Comparison of ENCODE assay signal across 8 mouse cellular contexts in genomic region chr13:55178556-55178955, GRCm38 (mm10). TPM values are rescaled to one million over a fixed set of nuclear protein-coding genes. Genes with fewer than 3 reads are reported as not detected.
A peak's percentile ranks its signal among the peaks of the same experiment; 100 is the strongest.
DNase-seq lines count a peak whose midpoint lies in the region; TF ChIP-seq lines count a peak whose summit lies in the region.
"Had no signal": no experiment of that assay in that cellular context is flagged by ENCODE, and none has a peak within 500 bp of the region (broad histone marks: within the 10 kb centered on the region; RNA-seq: fewer than 3 reads in every experiment).

No protein-coding gene starts in this region.

- peaks cover 2% of the 10 kb centered on the region for H3K4me1 ChIP-seq in ES-Bruce4 (ENCODE audit: control insufficient read depth, insufficient read depth, low read length)
- H3K4me1 ChIP-seq: limb, embryonic 12.5 days had no signal

- intact Hi-C loops in gastrocnemius, postnatal 36 days (cut with DNase I) = loop anchor here (2.0 to 5.0 kb wide), 2 partner anchors 44 to 381 kb away; no protein-coding TSS in a partner anchor

- TF ChIP-seq POLR2A in ES-Bruce4 (IDR thresholded peaks at IDR 0.05; ENCODE audit: insufficient read depth, low read length) = no peak

- no peak overlapping the region for H3K27ac ChIP-seq in ES-Bruce4 (ENCODE audit: insufficient read depth, low read length)
- peak overlapping the region; percentile 64; the same call in 1 of the 2 replicates for H3K27ac ChIP-seq in layer of hippocampus, adult 2 months

- H3K9ac ChIP-seq in ES-Bruce4 (ENCODE audit: low read depth, poor library complexity, severe bottlenecking) = peak overlapping the region; percentile 20; the same call in 1 of the 2 replicates
- H3K9ac ChIP-seq: limb, embryonic 12.5 days had no signal

- H3K27me3 ChIP-seq in ES-Bruce4 (ENCODE audit: control insufficient read depth, insufficient read depth, low read length, poor library complexity, severe bottlenecking) = no peaks in the 10 kb centered on the region
- H3K27me3 ChIP-seq: limb, embryonic 12.5 days had no signal

- H3K36me3 ChIP-seq in ES-Bruce4 (ENCODE audit: control insufficient read depth, insufficient read depth, low read length, poor library complexity, severe bottlenecking) = no peaks in the 10 kb centered on the region
- H3K36me3 ChIP-seq: limb, embryonic 12.5 days had no signal

- no peaks in the 10 kb centered on the region for H3K9me3 ChIP-seq in ES-Bruce4 (replicated peaks; ENCODE audit: control insufficient read depth, insufficient read depth, low read length, poor library complexity, severe bottlenecking)
- H3K9me3 ChIP-seq: limb, embryonic 12.5 days had no signal

- TF ChIP-seq CTCF in ES-Bruce4 (IDR thresholded peaks at IDR 0.05; ENCODE audit: low read depth, low read length) = peak; percentile 46
- TF ChIP-seq CTCF in layer of hippocampus, adult 2 months (conservative IDR thresholded peaks at IDR 0.05) = peak; percentile 79

- no peak overlapping the region for H3K4me3 ChIP-seq in ES-Bruce4 (ENCODE audit: low read depth, low read length)
- H3K4me3 ChIP-seq in layer of hippocampus, adult 2 months = no peak overlapping the region
- H3K4me3 ChIP-seq: limb, embryonic 12.5 days had no signal

- no peak for TF ChIP-seq EP300 in ES-Bruce4 (IDR thresholded peaks at IDR 0.05; ENCODE audit: insufficient read depth, low read depth, low read length)

- DNase-seq in adipocyte (ENCODE audit: low spot score) = peak; percentile 82
- peak; percentile 90 for DNase-seq in embryo, embryonic 10.5 days (ENCODE audit: low spot score)
- peak; percentile 45 to 67 for DNase-seq in gastrocnemius, postnatal 36 days
- peak; percentile 55 to 79 for DNase-seq in layer of hippocampus, adult 2 months (ENCODE audit: low spot score in 2 of 2)
- peak; percentile 86 for DNase-seq in lung, postnatal 10 days
- peak; percentile 59 for DNase-seq in right cerebral cortex, adult 18-20 months

RNA-seq across cellular contexts. Expression of gene Fgfr4, which starts 26.1 kb away (rescaled TPM):
- 0.93 and 1.0 TPM in 2 replicates for polyA plus RNA-seq in ES-Bruce4 (2011; ENCODE audit: insufficient read depth, insufficient read length, low read depth, missing spikeins)
- total RNA-seq in gastrocnemius, postnatal 36 days (2021) = 1 to 10 TPM; 2.3 to 2.9 TPM
- under 1 TPM; 0.36 to 0.42 TPM for total RNA-seq in layer of hippocampus, adult 2 months (2021)

RNA-seq across cellular contexts. Expression of gene Nsd1, which starts 31.0 kb away (rescaled TPM):
- polyA plus RNA-seq in ES-Bruce4 (2011; ENCODE audit: insufficient read depth, insufficient read length, low read depth, missing spikeins) = 162 TPM in 2 replicates
- 10 to 100 TPM; 45.7 to 50.8 TPM for total RNA-seq in gastrocnemius, postnatal 36 days (2021)
- total RNA-seq in layer of hippocampus, adult 2 months (2021) = 100 to 1,000 TPM; 125 to 131 TPM

RNA-seq across cellular contexts. Expression of gene Gm17617, which starts 45.2 kb away (rescaled TPM):
- polyA plus RNA-seq in ES-Bruce4 (2011; ENCODE audit: insufficient read depth, insufficient read length, low read depth, missing spikeins) = not detected in 2 replicates
- total RNA-seq in gastrocnemius, postnatal 36 days (2021) = not detected
- not detected for total RNA-seq in layer of hippocampus, adult 2 months (2021)
- polyA plus RNA-seq: limb, embryonic 12.5 days had no signal
